In genomic region chr4:132473411-132473810, GRCm38 (mm10) we compare ENCODE assay signal across 14 mouse cellular contexts.
"Had no signal": no experiment of that assay in that cellular context is flagged by ENCODE, and none has a peak within 500 bp of the region (broad histone marks: within the 10 kb centered on the region; RNA-seq: fewer than 3 reads in every experiment).

No protein-coding gene starts in this region.

- DNase-seq: kidney, adult 18-20 months; kidney, postnatal 10 days; kidney, postnatal 4 days; lung, adult 18-20 months; retina, postnatal 1 day; right cerebral cortex, postnatal 14 days; thymus, adult 18-20 months; thymus, postnatal 25 days had no signal

- H3K27me3 ChIP-seq: intestine, embryonic 15.5 days; midbrain, embryonic 12.5 days; neural tube, embryonic 13.5 days had no signal

- H3K9me3 ChIP-seq: intestine, embryonic 15.5 days; limb, embryonic 10.5 days; midbrain, embryonic 12.5 days; neural tube, embryonic 13.5 days had no signal

- ATAC-seq: intestine, embryonic 15.5 days; midbrain, embryonic 16.5 days had no signal

- H3K4me1 ChIP-seq: midbrain, embryonic 12.5 days; neural tube, embryonic 13.5 days had no signal

- H3K27ac ChIP-seq: intestine, embryonic 15.5 days; layer of hippocampus, adult 2 months; limb, embryonic 10.5 days; midbrain, embryonic 12.5 days; neural tube, embryonic 13.5 days had no signal

- H3K4me2 ChIP-seq: intestine, embryonic 15.5 days; midbrain, embryonic 12.5 days; neural tube, embryonic 13.5 days had no signal

- H3K4me3 ChIP-seq: intestine, embryonic 15.5 days; layer of hippocampus, adult 2 months; limb, embryonic 10.5 days; midbrain, embryonic 12.5 days; neural tube, embryonic 13.5 days had no signal

- H3K36me3 ChIP-seq: intestine, embryonic 15.5 days; limb, embryonic 10.5 days; midbrain, embryonic 12.5 days; neural tube, embryonic 13.5 days had no signal

- H3K9ac ChIP-seq: intestine, embryonic 15.5 days; midbrain, embryonic 12.5 days; neural tube, embryonic 13.5 days had no signal
